Mouse (Mus musculus) skeletal muscle tissue, postnatal 0 days (tissue): Measurements from ENCODE around the gene Map3k3. TPM values are rescaled to one million over a fixed set of nuclear protein-coding genes. Genes with fewer than 3 reads are reported as not detected.

Source experiments
- polyA plus RNA-seq: library from polyadenylated mRNA; unstranded; fragments of >200 nt; fragmentation: Nextera tagmentation; extraction: Ambion mirVana; gene quantifications from 2 replicates; pipeline ENCODE4 v1.2.1, GENCODE M21; 2015

The Map3k3 gene
- polyA plus RNA-seq: 13.3 and 14.6 TPM in 2 replicates

GRCm38 (mm10) chr11:106083708-106084701 lies at the start of gene Map3k3:
Gene Map3k3 (plus strand): TSS chr11:106084613.

GRCm38 (mm10) chr11:106036548-106037417 lies 47.6 kb upstream of the Map3k3 start, which contains the start of gene Dcaf7:
Gene Dcaf7 (plus strand): TSS chr11:106036872.

GRCm38 (mm10) chr11:106065923-106066571 lies 18.4 kb upstream of the Map3k3 start, which contains the start of gene Taco1:
Gene Taco1 (plus strand): TSS chr11:106066061.

GRCm38 (mm10) chr11:106160841-106161721 lies 76.7 kb downstream of the Map3k3 start, which contains the start of the genes Gm10840 and Limd2:
Gene Gm10840 (plus strand): TSS chr11:106160850.
Gene Limd2 (minus strand): TSS chr11:106160860.

GRCm38 (mm10) chr11:106202123-106202465 lies 117.7 kb downstream of the Map3k3 start, which contains the start of gene Strada:
Gene Strada (minus strand): TSS chr11:106202168.

Other genes starting within 250 kb of the Map3k3 start
- 4.3 and 4.8 TPM in 2 replicates for gene Cyb561, start 131.3 kb upstream of the Map3k3 start, polyA plus RNA-seq
- gene Ace, start 116.7 kb upstream of the Map3k3 start, polyA plus RNA-seq: 4.0 and 4.3 TPM in 2 replicates
- not detected in 2 replicates for gene Ace3, start 89.9 kb upstream of the Map3k3 start, polyA plus RNA-seq
- 0.07 and 0.09 TPM in 2 replicates for gene Kcnh6, start 76.5 kb upstream of the Map3k3 start, polyA plus RNA-seq
- gene Dcaf7, start 47.7 kb upstream of the Map3k3 start, polyA plus RNA-seq: 27.0 and 28.4 TPM in 2 replicates
- 10.9 and 11.8 TPM in 2 replicates for gene Taco1, start 18.6 kb upstream of the Map3k3 start, polyA plus RNA-seq
- not detected in 2 replicates for gene Gm10840, start 76.2 kb downstream of the Map3k3 start, polyA plus RNA-seq
- gene Limd2, start 76.2 kb downstream of the Map3k3 start, polyA plus RNA-seq: 48.7 and 60.5 TPM in 2 replicates
- gene Strada, start 117.6 kb downstream of the Map3k3 start, polyA plus RNA-seq: 22.1 and 25.0 TPM in 2 replicates
- gene Ccdc47, start 131.7 kb downstream of the Map3k3 start, polyA plus RNA-seq: 71.4 and 81.6 TPM in 2 replicates
- gene Ddx42, start 132.3 kb downstream of the Map3k3 start, polyA plus RNA-seq: 29.4 and 30.6 TPM in 2 replicates
- gene Ftsj3, start 171.5 kb downstream of the Map3k3 start, polyA plus RNA-seq: 24.9 and 26.6 TPM in 2 replicates
- 204 and 231 TPM in 2 replicates for gene Psmc5, start 171.5 kb downstream of the Map3k3 start, polyA plus RNA-seq
- gene Smarcd2, start 188.4 kb downstream of the Map3k3 start, polyA plus RNA-seq: 23.1 and 28.6 TPM in 2 replicates
- 0.06 TPM in 2 replicates for gene Tcam1, start 192.1 kb downstream of the Map3k3 start, polyA plus RNA-seq
- gene Gh, start 217.3 kb downstream of the Map3k3 start, polyA plus RNA-seq: not detected in 2 replicates
- gene Cd79b, start 230.1 kb downstream of the Map3k3 start, polyA plus RNA-seq: 1.7 TPM in 2 replicates